Mouse (Mus musculus) brain, embryonic 14.5 days (tissue): ENCODE data around the gene Nckap5. TPM values are rescaled to one million over a fixed set of nuclear protein-coding genes. Genes with fewer than 3 reads are reported as not detected.
A peak's percentile ranks its signal among the peaks of the same experiment; 100 is the strongest.

Experiments
- DNase-seq: peaks from one replicate; pipeline ENCODE4 v3.0.0-alpha.2; 2011; ENCODE audit warnings: low read depth
- CTCF ChIP-seq: fragments of 200-500 bp; IDR thresholded peaks from 2 replicates; pipeline ENCODE4 v1.5.1; 2012; ENCODE audit warnings: inconsistent platforms, mild to moderate bottlenecking, moderate library complexity, borderline replicate concordance; ENCODE audit not compliant: insufficient read depth, insufficient read length; ENCODE audit errors: extremely low read depth
- POLR2A ChIP-seq: fragments of 200-500 bp; IDR thresholded peaks from 2 replicates; pipeline ENCODE4 v1.6.1; 2012; ENCODE audit warnings: mild to moderate bottlenecking, inconsistent platforms, borderline replicate concordance; ENCODE audit not compliant: poor library complexity, insufficient read depth, insufficient read length, severe bottlenecking; ENCODE audit errors: extremely low read depth
- polyA plus RNA-seq: library from polyadenylated mRNA; depleted of rRNA; stranded (reverse); fragments of >200 nt; gene quantifications from 2 replicates; pipeline ENCODE4 v1.2.3, GENCODE M21; 2012

Gene Nckap5
- polyA plus RNA-seq, 1 experiment: 13.9 TPM

GRCm38 (mm10) chr1:126557791-126558294, 272.8 kb downstream of the Nckap5 start:
- peak; percentile 66 for DNase-seq
- TF ChIP-seq CTCF: no peak
- no peak for TF ChIP-seq POLR2A

- DNase-seq: peak; percentile 52
- TF ChIP-seq POLR2A: no peak
- no peak for TF ChIP-seq CTCF
These were observed 282.6 kb downstream of the Nckap5 start for GRCm38 (mm10) chr1:126547979-126548378.

- TF ChIP-seq POLR2A (no peak), CTCF (no peak)
- no peak for DNase-seq
These were observed 286.1 kb downstream of the Nckap5 start for GRCm38 (mm10) chr1:126544471-126544870.

GRCm38 (mm10) chr1:126537223-126537757, 293.3 kb downstream of the Nckap5 start:
- DNase-seq: no peak
- TF ChIP-seq POLR2A (no peak), CTCF (no peak)

GRCm38 (mm10) chr1:126535527-126535926, 295.1 kb downstream of the Nckap5 start:
- DNase-seq: no peak
- TF ChIP-seq POLR2A: no peak
- no peak for TF ChIP-seq CTCF

GRCm38 (mm10) chr1:126534046-126534445, 296.6 kb downstream of the Nckap5 start:
- TF ChIP-seq POLR2A: no peak
- no peak for TF ChIP-seq CTCF
- no peak for DNase-seq

GRCm38 (mm10) chr1:126528043-126528598, 302.5 kb downstream of the Nckap5 start:
- DNase-seq: peak; percentile 42

GRCm38 (mm10) chr1:126518067-126518466, 312.5 kb downstream of the Nckap5 start:
- no peak for TF ChIP-seq CTCF
- no peak for TF ChIP-seq POLR2A
- no peak for DNase-seq

More at GRCm38 (mm10) chr1:126528043-126528598, 302.5 kb downstream of the Nckap5 start:
- no peak for TF ChIP-seq CTCF
- no peak for TF ChIP-seq POLR2A

- TF ChIP-seq POLR2A: no peak
- no peak for TF ChIP-seq CTCF
- no peak for DNase-seq
These were observed 313.2 kb downstream of the Nckap5 start for GRCm38 (mm10) chr1:126517427-126517826.

GRCm38 (mm10) chr1:126515054-126515756, 315.4 kb downstream of the Nckap5 start:
- TF ChIP-seq POLR2A (no peak), CTCF (no peak)
- DNase-seq: no peak

- DNase-seq: no peak
- TF ChIP-seq POLR2A (no peak), CTCF (no peak)
These were observed 318.7 kb downstream of the Nckap5 start for GRCm38 (mm10) chr1:126511835-126512445.
